Mouse (Mus musculus) left cerebral cortex, adult 8-10 months (tissue): ENCODE data around the gene Ppfibp2. TPM values are rescaled to one million over a fixed set of nuclear protein-coding genes. Genes with fewer than 3 reads are reported as not detected.

Experiments
- DNase-seq, 2 experiments: peaks; one replicate each; pipeline ENCODE4 v3.0.0; 2022; ENCODE audit warnings: low spot score in 2 of 2
- total RNA-seq, 4 experiments: library from RNA; stranded (reverse); gene quantifications; 2 replicates each; pipeline ENCODE4 v1.2.4; 2022

The Ppfibp2 gene
- total RNA-seq = 10 to 100 TPM in 2 of 4 experiments, 1 to 10 TPM in 2; 8.2 to 11.8 (median 9.8) TPM

DNA sequence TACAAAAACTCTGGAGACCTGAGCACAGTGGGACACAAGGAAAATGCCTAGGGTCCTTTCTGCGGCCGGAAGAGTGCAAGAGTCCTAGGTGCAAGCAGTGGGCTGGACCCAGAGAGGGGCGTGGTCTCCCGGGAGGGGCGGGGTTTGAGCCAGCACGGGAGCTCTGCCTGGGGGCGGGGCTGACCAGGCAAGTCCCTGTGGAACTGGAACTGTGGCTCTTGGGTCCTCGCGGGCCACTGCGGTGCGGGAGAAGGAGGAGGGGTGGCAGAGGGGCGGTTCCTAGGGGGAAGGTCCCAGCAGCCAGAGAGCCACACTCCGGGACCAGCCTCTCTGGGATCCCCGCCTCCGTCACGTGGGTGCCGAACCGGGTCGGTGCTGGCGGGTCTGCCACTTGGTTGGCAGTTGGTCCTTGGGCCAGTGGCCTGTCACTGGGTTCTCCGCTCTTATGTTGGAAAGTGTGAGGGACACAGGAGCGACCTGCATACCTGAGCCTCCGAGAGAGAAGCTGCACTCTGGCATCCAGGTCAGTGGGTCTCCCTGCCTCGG lies at the start of gene Ppfibp2:
Gene Ppfibp2, plus strand, starts transcription at position 351 of the 546 bp plus-strand sequence.
- DNase-seq = peak; percentile 65 to 87

GRCm38 (mm10) chr7:107547872-107548271 lies 47.1 kb upstream of the Ppfibp2 start:
- DNase-seq = no peak

GRCm38 (mm10) chr7:107553461-107553860 lies 41.5 kb upstream of the Ppfibp2 start:
- DNase-seq = no peak

- DNase-seq = no peak
Measured at GRCm38 (mm10) chr7:107555906-107556305, 39.1 kb upstream of the Ppfibp2 start.

DNA sequence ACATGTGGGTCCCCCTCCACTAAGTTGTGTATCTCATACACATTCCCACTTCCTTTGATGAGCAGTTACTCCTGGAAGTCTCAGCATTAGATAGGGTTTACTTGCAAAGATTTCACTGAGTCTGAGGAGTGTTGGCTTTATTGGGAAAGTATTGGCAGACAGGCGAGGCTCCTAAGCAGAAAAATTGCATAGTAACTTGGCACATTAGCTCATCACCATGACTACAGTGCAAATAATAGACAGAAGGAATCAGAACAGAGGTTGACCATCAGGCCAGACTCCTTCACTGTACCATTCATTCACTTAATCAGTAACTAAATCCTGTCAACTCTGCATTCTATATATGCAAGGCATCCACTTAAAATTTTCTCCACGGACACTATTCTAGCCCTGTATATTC lies 34.3 kb upstream of the Ppfibp2 start:
- DNase-seq = no peak

- no peak for DNase-seq
Measured at GRCm38 (mm10) chr7:107561584-107561983, 33.4 kb upstream of the Ppfibp2 start.

DNA sequence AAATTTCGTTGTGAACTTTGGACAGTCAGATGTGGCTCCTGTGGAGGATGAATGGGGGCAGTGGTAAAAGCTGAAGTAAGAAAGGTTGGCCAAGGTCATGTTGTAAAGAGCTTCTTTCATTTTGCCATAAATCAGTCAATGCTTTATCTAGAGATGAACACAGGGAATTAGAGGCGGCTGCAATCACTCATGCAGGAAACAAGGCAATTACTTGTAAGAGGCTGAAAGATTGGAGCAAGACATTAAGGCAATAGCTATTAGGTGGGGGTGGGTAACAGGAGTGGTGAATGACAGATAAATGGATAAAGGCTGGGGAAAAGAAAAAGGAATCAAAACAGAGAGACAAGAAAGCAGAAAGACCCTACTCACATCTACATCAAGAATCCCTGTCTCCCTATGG lies 31.3 kb upstream of the Ppfibp2 start:
- DNase-seq = no peak

- peak; percentile 7 to 25 for DNase-seq
Measured at GRCm38 (mm10) chr7:107567261-107567671, 27.7 kb upstream of the Ppfibp2 start, which contains the start of gene Olfml1. Gene Olfml1 (plus strand): TSS chr7:107567446.

- DNase-seq = no peak
Measured at GRCm38 (mm10) chr7:107567674-107568073, 27.3 kb upstream of the Ppfibp2 start.

DNA sequence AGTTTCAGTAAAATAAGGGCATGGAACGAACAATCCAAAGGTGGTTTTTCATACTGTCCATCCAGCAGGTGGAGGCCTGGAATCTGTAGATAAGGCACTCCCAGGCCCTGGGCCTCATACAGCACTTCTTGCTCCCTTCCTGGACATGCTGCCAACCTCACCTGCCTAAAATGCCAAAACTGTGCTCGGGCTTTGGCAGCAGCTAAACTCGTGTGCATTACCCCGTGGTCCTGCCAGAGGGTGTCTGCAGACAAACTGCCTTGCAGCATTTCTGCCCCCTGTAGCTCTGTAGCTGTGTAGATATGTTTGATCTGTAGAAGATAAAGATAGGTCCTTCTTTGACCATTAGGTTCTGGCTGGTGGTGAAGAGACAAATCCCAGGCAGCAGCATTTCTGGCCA lies 26.0 kb upstream of the Ppfibp2 start:
- DNase-seq = no peak

- no peak for DNase-seq
Measured at GRCm38 (mm10) chr7:107573856-107574255, 21.2 kb upstream of the Ppfibp2 start.

GRCm38 (mm10) chr7:107574276-107574675 lies 20.7 kb upstream of the Ppfibp2 start:
- no peak for DNase-seq

DNA sequence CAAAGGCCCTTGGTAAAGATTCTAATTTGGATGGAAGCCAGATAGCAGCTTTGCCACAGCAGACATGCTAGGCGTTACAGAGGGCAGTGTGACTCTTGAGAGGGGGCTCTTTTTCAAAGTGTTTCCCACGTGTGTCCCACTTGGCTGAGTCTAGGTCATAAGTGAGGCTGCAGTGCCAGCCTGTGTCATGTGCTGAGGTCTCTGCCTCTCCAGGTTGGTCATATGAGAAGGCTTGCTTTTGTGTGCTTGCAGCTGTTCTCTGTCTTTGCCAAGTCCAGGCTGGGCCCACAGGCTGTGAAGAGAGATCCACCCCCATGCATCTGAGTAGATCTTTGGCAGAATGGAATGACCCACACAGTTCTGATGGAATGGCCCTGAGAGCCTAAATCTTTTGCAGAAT lies 2.4 kb upstream of the Ppfibp2 start:
- peak in 1 of 2 experiments; percentile 51 for DNase-seq

DNA sequence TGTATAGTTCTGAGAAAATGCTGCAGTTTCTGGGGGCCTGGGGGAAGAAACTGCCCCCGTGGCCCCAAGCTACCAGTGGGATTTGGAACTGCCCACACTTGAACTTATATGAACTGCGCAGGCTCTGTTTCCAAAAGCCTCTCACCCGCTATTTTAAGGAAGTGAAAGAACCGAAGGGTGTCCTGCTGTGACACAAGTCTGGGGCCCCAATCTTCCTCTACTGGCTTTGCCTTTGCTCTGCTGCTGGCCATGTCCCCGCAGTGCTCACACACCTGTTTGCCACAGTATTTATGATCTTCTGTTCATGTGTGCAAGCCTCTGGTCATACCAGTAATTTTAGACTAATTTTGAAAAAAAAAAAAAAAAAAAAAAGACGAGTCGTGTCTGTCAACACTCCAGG lies 1.1 kb upstream of the Ppfibp2 start:
- DNase-seq = no peak

DNA sequence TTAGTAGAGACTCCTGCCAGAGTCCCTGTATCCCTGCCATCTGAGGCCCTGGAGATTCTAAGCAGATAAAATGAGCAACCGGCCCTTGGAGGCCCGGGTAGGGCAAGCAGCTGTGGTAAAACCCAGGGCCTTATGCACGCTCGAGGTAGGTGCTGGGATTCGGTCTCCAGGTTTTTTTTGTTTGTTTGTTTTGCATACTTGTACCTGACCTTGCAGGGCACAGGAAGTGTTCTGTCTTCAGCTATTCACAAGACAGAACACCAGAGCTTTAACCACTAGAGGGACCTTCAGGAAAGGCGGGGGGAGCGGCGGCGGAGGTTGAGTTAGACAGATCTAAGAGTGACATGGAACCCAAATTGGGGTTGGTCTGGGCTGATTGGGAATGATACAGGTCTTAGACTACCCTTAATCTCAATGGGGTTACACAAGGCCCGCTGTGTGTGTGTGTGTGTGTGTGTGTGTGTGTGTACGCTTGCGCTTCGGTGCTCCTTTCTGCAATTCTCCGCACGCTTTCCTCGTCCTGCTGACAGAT lies 616 bp upstream of the Ppfibp2 start:
- DNase-seq = peak; percentile 12 to 26

- DNase-seq = no peak
Measured at GRCm38 (mm10) chr7:107595426-107595825, 419 bp downstream of the Ppfibp2 start.

DNA sequence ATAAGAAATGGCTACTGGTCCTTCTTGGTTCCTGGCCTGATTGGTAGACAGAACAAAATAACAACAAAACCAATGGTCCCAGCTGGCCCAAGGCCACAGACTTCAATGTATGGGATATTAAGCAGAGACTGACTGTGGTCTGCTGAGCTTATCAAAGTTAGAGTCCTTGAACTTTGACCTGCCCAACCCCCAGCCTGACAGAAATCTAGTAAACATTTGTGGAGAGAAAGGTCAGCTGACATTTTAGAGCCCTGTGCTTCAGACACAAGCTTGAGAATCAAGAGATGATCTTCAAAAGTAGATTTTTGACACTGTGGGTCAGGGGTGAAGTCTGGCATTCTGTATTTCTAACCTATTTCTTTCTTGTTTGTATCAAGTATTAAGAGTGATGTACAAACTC lies 1.7 kb downstream of the Ppfibp2 start:
- DNase-seq = no peak

GRCm38 (mm10) chr7:107597956-107598355 lies 2.9 kb downstream of the Ppfibp2 start:
- no peak for DNase-seq

GRCm38 (mm10) chr7:107600651-107601050 lies 5.6 kb downstream of the Ppfibp2 start:
- DNase-seq = no peak

- DNase-seq = no peak
Measured at GRCm38 (mm10) chr7:107602505-107602904, 7.5 kb downstream of the Ppfibp2 start.

- no peak for DNase-seq
Measured at GRCm38 (mm10) chr7:107602913-107603312, 7.9 kb downstream of the Ppfibp2 start.

- DNase-seq = no peak
Measured at GRCm38 (mm10) chr7:107607766-107608165, 12.8 kb downstream of the Ppfibp2 start.

- DNase-seq = no peak
Measured at GRCm38 (mm10) chr7:107609622-107610255, 14.7 kb downstream of the Ppfibp2 start.
